Mouse (Mus musculus) adrenal gland, adult 2 months (tissue): ENCODE data around the gene Olfr1459. TPM values are rescaled to one million over a fixed set of nuclear protein-coding genes. Genes with fewer than 3 reads are reported as not detected.

Experiments used
- DNase-seq: peaks from one replicate; pipeline ENCODE4 v3.0.0; 2021
- long read RNA-seq: library from polyadenylated mRNA; stranded (forward); transcript quantifications from one replicate; pipeline ENCODE4 v2.0.0, GENCODE M21; 2021
- polyA plus RNA-seq: library from polyadenylated mRNA; depleted of rRNA; stranded (reverse); fragments of >200 nt; gene quantifications from 2 replicates; pipeline ENCODE4 v1.2.3, GENCODE M21; 2012; rRNA removed
- total RNA-seq, 2 experiments: library from RNA; stranded (reverse); gene quantifications; 2 replicates each; pipeline ENCODE4 v1.2.3; 2021

Gene Olfr1459
- under 1 TPM; 0.03 to 0.06 TPM for total RNA-seq
- not detected in 2 replicates for polyA plus RNA-seq
- long read RNA-seq, result 0 reads

GRCm38 (mm10) chr19:13149449-13149848, at the start of gene Olfr1459:
Olfr1459 (minus strand) TSS chr19:13149549.
- no peak for DNase-seq

- no peak for DNase-seq
Measured at GRCm38 (mm10) chr19:13185434-13185833, 36.1 kb upstream of the Olfr1459 start, which contains the start of gene Olfr1462. Olfr1462 (plus strand) TSS chr19:13185734.

GRCm38 (mm10) chr19:13162700-13163099, 13.4 kb upstream of the Olfr1459 start, which contains the start of gene Olfr1461:
Olfr1461 (plus strand) TSS chr19:13163000.
- DNase-seq, result no peak

GRCm38 (mm10) chr19:13106675-13107074, 42.7 kb downstream of the Olfr1459 start, which contains the start of gene Olfr1458:
Olfr1458 (minus strand) TSS chr19:13106775.
- DNase-seq, result no peak

GRCm38 (mm10) chr19:13097791-13098190, 51.6 kb downstream of the Olfr1459 start, which contains the start of gene Olfr1457:
Olfr1457 (minus strand) TSS chr19:13097891.
- no peak for DNase-seq

GRCm38 (mm10) chr19:13093908-13094307, 55.4 kb downstream of the Olfr1459 start:
- DNase-seq, result no peak

Other genes starting within 250 kb of the Olfr1459 start
- gene Olfr1447, start 245.8 kb downstream of the Olfr1459 start, total RNA-seq, result not detected
- not detected in 2 replicates for gene Olfr1447, start 245.8 kb downstream of the Olfr1459 start, polyA plus RNA-seq
- not detected for gene Olfr1448, start 225.1 kb downstream of the Olfr1459 start, total RNA-seq
- not detected in 2 replicates for gene Olfr1448, start 225.1 kb downstream of the Olfr1459 start, polyA plus RNA-seq
- not detected for gene Olfr1449, start 218.7 kb downstream of the Olfr1459 start, total RNA-seq
- gene Olfr1449, start 218.7 kb downstream of the Olfr1459 start, polyA plus RNA-seq, result not detected in 2 replicates
- gene Olfr1450, start 199.3 kb downstream of the Olfr1459 start, total RNA-seq, result not detected
- gene Olfr1450, start 199.3 kb downstream of the Olfr1459 start, polyA plus RNA-seq, result not detected in 2 replicates
- gene Olfr1451, start 154.5 kb downstream of the Olfr1459 start, total RNA-seq, result not detected
- gene Olfr1451, start 154.5 kb downstream of the Olfr1459 start, polyA plus RNA-seq, result not detected in 2 replicates
- gene Olfr1453, start 121.2 kb downstream of the Olfr1459 start, total RNA-seq, result not detected
- gene Olfr1453, start 121.2 kb downstream of the Olfr1459 start, polyA plus RNA-seq, result not detected in 2 replicates
- gene Olfr1454, start 88.9 kb downstream of the Olfr1459 start, total RNA-seq, result not detected
- gene Olfr1454, start 88.9 kb downstream of the Olfr1459 start, polyA plus RNA-seq, result not detected in 2 replicates
- gene Olfr1457, start 51.7 kb downstream of the Olfr1459 start, total RNA-seq, result not detected
- gene Olfr1457, start 51.7 kb downstream of the Olfr1459 start, polyA plus RNA-seq, result not detected in 2 replicates
- gene Olfr1458, start 42.8 kb downstream of the Olfr1459 start, total RNA-seq, result not detected
- not detected in 2 replicates for gene Olfr1458, start 42.8 kb downstream of the Olfr1459 start, polyA plus RNA-seq
- gene Olfr1461, start 13.5 kb upstream of the Olfr1459 start, total RNA-seq, result not detected
- gene Olfr1461, start 13.5 kb upstream of the Olfr1459 start, polyA plus RNA-seq, result not detected in 2 replicates
- gene Olfr1462, start 36.2 kb upstream of the Olfr1459 start, total RNA-seq, result not detected
- not detected in 2 replicates for gene Olfr1462, start 36.2 kb upstream of the Olfr1459 start, polyA plus RNA-seq
- gene Olfr1463, start 81.8 kb upstream of the Olfr1459 start, total RNA-seq, result not detected
- gene Olfr1463, start 81.8 kb upstream of the Olfr1459 start, polyA plus RNA-seq, result not detected in 2 replicates
- not detected for gene Olfr1465, start 166.0 kb upstream of the Olfr1459 start, total RNA-seq
- gene Olfr1465, start 166.0 kb upstream of the Olfr1459 start, polyA plus RNA-seq, result not detected in 2 replicates
- not detected for gene Olfr1466, start 189.3 kb upstream of the Olfr1459 start, total RNA-seq
- not detected in 2 replicates for gene Olfr1466, start 189.3 kb upstream of the Olfr1459 start, polyA plus RNA-seq
- not detected for gene Olfr1467, start 212.7 kb upstream of the Olfr1459 start, total RNA-seq
- gene Olfr1467, start 212.7 kb upstream of the Olfr1459 start, polyA plus RNA-seq, result not detected in 2 replicates